Mouse (Mus musculus) C2C12 (cell line): ENCODE measurements around the gene Syne1. TPM values are rescaled to one million over a fixed set of nuclear protein-coding genes. Genes with fewer than 3 reads are reported as not detected.
A peak's percentile ranks its signal among the peaks of the same experiment; 100 is the strongest.
"Not testable (repeated sequence)": the region's sequence is repeated elsewhere in the genome, so short reads cannot be mapped to it uniquely, and the experiment has no call there.

Experiments
- H3K27me3 ChIP-seq: one replicate; pipeline ENCODE4 v1.6.1; 2011; ENCODE audit not compliant: control insufficient read depth, insufficient read depth, insufficient read length
- H3K36me3 ChIP-seq: one replicate; pipeline ENCODE4 v1.6.1; 2011; ENCODE audit not compliant: control insufficient read depth, insufficient read depth
- H3K4me3 ChIP-seq: one replicate; pipeline ENCODE4 v1.5.1; 2011; ENCODE audit warnings: mild to moderate bottlenecking, control low read depth; ENCODE audit not compliant: poor library complexity, insufficient read depth, severe bottlenecking
- H3K79me2 ChIP-seq: one replicate; pipeline ENCODE4 v1.6.1; 2011; ENCODE audit not compliant: control insufficient read depth, insufficient read depth
- H3K79me3 ChIP-seq: one replicate; pipeline ENCODE4 v1.6.1; 2011; ENCODE audit warnings: low read depth, control low read depth
- H3ac ChIP-seq: one replicate; pipeline ENCODE3; 2011; ENCODE audit warnings: low read depth; ENCODE audit not compliant: control insufficient read depth, insufficient read length
- CEBPB ChIP-seq: IDR thresholded peaks from one replicate; pipeline ENCODE4 v1.6.1; 2011; ENCODE audit warnings: low read depth, mild to moderate bottlenecking, control low read depth, moderate library complexity
- CTCF ChIP-seq: IDR thresholded peaks from one replicate; pipeline ENCODE4 v1.5.1; 2011; ENCODE audit not compliant: control insufficient read depth, insufficient read depth, insufficient read length
- FOSL1 ChIP-seq: IDR thresholded peaks from one replicate; pipeline ENCODE4 v1.8.0; 2011; ENCODE audit warnings: mild to moderate bottlenecking, low read length; ENCODE audit not compliant: poor library complexity, insufficient read depth, severe bottlenecking
- MAX ChIP-seq: IDR thresholded peaks from one replicate; pipeline ENCODE4 v1.6.1; 2011; ENCODE audit warnings: mild to moderate bottlenecking, control low read depth
- MYOD1 ChIP-seq: IDR thresholded peaks from one replicate; pipeline ENCODE4 v1.6.1; 2011; ENCODE audit warnings: low read depth; ENCODE audit not compliant: control insufficient read depth, insufficient read length
- MYOG ChIP-seq: IDR thresholded peaks from one replicate; pipeline ENCODE4 v1.6.1; 2011; ENCODE audit not compliant: control insufficient read depth, insufficient read length; ENCODE audit errors: extremely low read depth
- USF1 ChIP-seq: IDR thresholded peaks from one replicate; pipeline ENCODE4 v1.6.1; 2011; ENCODE audit warnings: low read depth, mild to moderate bottlenecking, control low read depth, moderate library complexity
- polyA plus RNA-seq: library from polyadenylated mRNA; unstranded; fragments of >200 nt; fragmentation: generic; extraction: Trizol; gene quantifications from one replicate; pipeline ENCODE4 v1.2.1, GENCODE M21; 2012; ENCODE audit warnings: missing spikeins

The Syne1 gene
- polyA plus RNA-seq, 1 experiment = 4.1 TPM

GRCm38 (mm10) chr10:5504761-5505160 lies 46.5 kb downstream of the Syne1 start:
- H3K27me3 ChIP-seq = no peaks in the 10 kb centered on the region
- TF ChIP-seq CTCF (no peak), MAX (no peak), FOSL1 (no peak), CEBPB (no peak), MYOG (no peak), USF1 (no peak), MYOD1 (no peak)
- no peak overlapping the region for H3ac ChIP-seq
- H3K79me3 ChIP-seq = no peaks in the 10 kb centered on the region
- no peaks in the 10 kb centered on the region for H3K79me2 ChIP-seq
- no peaks in the 10 kb centered on the region for H3K36me3 ChIP-seq
- H3K4me3 ChIP-seq = no peak overlapping the region

GRCm38 (mm10) chr10:5503909-5504308 lies 47.4 kb downstream of the Syne1 start:
- Histone ChIP-seq H3K36me3 (no peaks in the 10 kb centered on the region), H3K79me3 (no peaks in the 10 kb centered on the region), H3K27me3 (no peaks in the 10 kb centered on the region), H3ac (no peak overlapping the region), H3K4me3 (no peak overlapping the region), H3K79me2 (no peaks in the 10 kb centered on the region)
- TF ChIP-seq MYOD1 (no peak), CTCF (no peak)

- H3K79me2 ChIP-seq, H3ac ChIP-seq, H3K36me3 ChIP-seq, H3K27me3 ChIP-seq, H3K4me3 ChIP-seq, H3K79me3 ChIP-seq: not testable (repeated sequence)
Observed at GRCm38 (mm10) chr10:5499684-5500369, 51.5 kb downstream of the Syne1 start.

GRCm38 (mm10) chr10:5497859-5498258 lies 53.4 kb downstream of the Syne1 start:
- H3K27me3 ChIP-seq = no peaks in the 10 kb centered on the region
- H3K4me3 ChIP-seq = no peak overlapping the region
- no peaks in the 10 kb centered on the region for H3K79me2 ChIP-seq
- H3ac ChIP-seq = no peak overlapping the region
- TF ChIP-seq MAX (no peak), CEBPB (no peak), MYOD1 (no peak), MYOG (no peak)
- H3K79me3 ChIP-seq = no peaks in the 10 kb centered on the region
- no peaks in the 10 kb centered on the region for H3K36me3 ChIP-seq

GRCm38 (mm10) chr10:5491050-5491449 lies 60.2 kb downstream of the Syne1 start:
- H3K4me3 ChIP-seq = no peak overlapping the region
- no peaks in the 10 kb centered on the region for H3K36me3 ChIP-seq
- TF ChIP-seq MYOD1 = no peak
- no peak for TF ChIP-seq CEBPB
- TF ChIP-seq MAX = no peak
- no peak for TF ChIP-seq USF1
- TF ChIP-seq FOSL1 = no peak
- no peak for TF ChIP-seq CTCF
- TF ChIP-seq MYOG = no peak
- H3K27me3 ChIP-seq = no peaks in the 10 kb centered on the region
- H3ac ChIP-seq = no peak overlapping the region
- H3K79me2 ChIP-seq = no peaks in the 10 kb centered on the region
- H3K79me3 ChIP-seq = no peaks in the 10 kb centered on the region

- H3K27me3 ChIP-seq = no peaks in the 10 kb centered on the region
- no peak overlapping the region for H3ac ChIP-seq
- TF ChIP-seq CTCF = peak; percentile 1
- no peak for TF ChIP-seq USF1
- H3K79me3 ChIP-seq = no peaks in the 10 kb centered on the region
- no peaks in the 10 kb centered on the region for H3K36me3 ChIP-seq
- no peak overlapping the region for H3K4me3 ChIP-seq
- no peaks in the 10 kb centered on the region for H3K79me2 ChIP-seq
Observed at GRCm38 (mm10) chr10:5490029-5490428, 61.3 kb downstream of the Syne1 start.

- no peaks in the 10 kb centered on the region for H3K79me3 ChIP-seq
- no peaks in the 10 kb centered on the region for H3K36me3 ChIP-seq
- TF ChIP-seq CTCF = no peak
- TF ChIP-seq MAX = no peak
- no peak for TF ChIP-seq CEBPB
- no peak for TF ChIP-seq FOSL1
- TF ChIP-seq MYOG = no peak
- no peak for TF ChIP-seq USF1
- TF ChIP-seq MYOD1 = no peak
- no peaks in the 10 kb centered on the region for H3K27me3 ChIP-seq
- H3K4me3 ChIP-seq = no peak overlapping the region
- no peaks in the 10 kb centered on the region for H3K79me2 ChIP-seq
- no peak overlapping the region for H3ac ChIP-seq
Observed at GRCm38 (mm10) chr10:5488097-5488496, 63.2 kb downstream of the Syne1 start.
